Mouse (Mus musculus) splenic B cell, adult 2 months (primary cell): Measurements from ENCODE around the gene Rpl11.

Source experiments
- DNase-seq: peaks from one replicate; pipeline ENCODE4 v3.0.0-alpha.2; 2011; ENCODE audit warnings: low read depth, low spot score
- H3K27me3 ChIP-seq: 2 replicates; pipeline ENCODE4 v1.6.1; 2012; ENCODE audit warnings: mild to moderate bottlenecking, low read length, moderate library complexity, mixed read lengths; ENCODE audit not compliant: control insufficient read depth, poor library complexity, insufficient read depth, severe bottlenecking
- H3K36me3 ChIP-seq: 2 replicates; pipeline ENCODE4 v1.6.1; 2012; ENCODE audit warnings: mild to moderate bottlenecking, low read length, moderate library complexity, mixed read lengths; ENCODE audit not compliant: control insufficient read depth, poor library complexity, insufficient read depth, severe bottlenecking

The Rpl11 gene

DNA sequence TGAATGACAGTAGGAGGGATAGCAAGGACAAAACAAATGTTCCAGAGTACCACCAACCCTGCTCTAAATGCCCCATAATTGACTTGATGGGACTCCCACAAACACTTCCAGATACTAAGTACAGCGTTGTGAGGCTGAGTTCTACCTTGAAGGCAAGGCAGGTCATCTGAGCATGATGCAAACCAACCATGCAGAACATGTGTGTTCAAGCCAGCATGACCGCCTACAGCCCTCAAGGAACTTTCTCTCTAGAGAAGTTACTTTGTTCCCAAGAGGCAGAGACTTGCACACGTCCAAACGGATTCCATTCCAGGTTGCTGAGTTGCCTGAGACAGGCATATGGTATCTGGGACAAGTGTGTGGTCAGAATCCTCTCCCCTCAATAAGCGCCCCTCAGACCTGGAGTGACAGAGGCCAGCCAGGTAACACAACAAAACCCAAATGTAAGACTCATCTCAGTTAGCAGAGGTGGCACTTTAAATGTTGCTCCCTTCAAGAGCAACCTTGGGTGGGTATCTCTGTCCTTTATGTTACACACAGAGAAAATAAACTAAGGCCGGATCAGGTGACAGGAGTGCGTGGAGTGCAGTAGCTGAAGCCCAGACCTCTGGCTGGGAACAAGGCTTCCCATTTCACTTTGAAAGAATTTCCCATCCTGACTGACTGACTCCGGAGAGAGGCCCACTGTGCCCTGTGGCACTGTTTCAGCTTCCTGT, 25.7 kb downstream of the Rpl11 start:
- H3K27me3 ChIP-seq, result no peaks in the 10 kb centered on the region
- DNase-seq, result peak; percentile 72

DNA sequence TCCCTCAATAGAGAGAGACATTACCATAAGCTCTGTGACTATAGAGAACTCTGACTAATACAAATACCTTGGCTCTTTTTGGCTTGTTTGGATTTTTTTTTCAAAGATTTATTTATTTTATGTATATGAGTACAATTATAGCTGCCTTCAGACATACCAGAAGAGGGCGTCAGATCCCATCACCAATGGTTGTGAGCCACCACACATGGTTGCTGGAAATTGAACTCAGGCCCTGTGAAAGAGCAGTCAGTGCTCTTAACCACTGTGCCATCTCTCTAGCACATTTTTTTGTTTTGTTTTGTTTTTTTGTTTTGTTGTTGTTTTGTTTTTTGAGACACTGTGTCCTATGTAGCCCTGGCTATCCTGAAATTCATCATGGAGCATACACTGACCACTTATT, 27.9 kb downstream of the Rpl11 start:
- H3K27me3 ChIP-seq, result no peaks in the 10 kb centered on the region
- DNase-seq, result no peak
- H3K36me3 ChIP-seq, result no peaks in the 10 kb centered on the region

More for the DNA sequence above, 25.7 kb downstream of the Rpl11 start:
- no peaks in the 10 kb centered on the region for H3K36me3 ChIP-seq

DNA sequence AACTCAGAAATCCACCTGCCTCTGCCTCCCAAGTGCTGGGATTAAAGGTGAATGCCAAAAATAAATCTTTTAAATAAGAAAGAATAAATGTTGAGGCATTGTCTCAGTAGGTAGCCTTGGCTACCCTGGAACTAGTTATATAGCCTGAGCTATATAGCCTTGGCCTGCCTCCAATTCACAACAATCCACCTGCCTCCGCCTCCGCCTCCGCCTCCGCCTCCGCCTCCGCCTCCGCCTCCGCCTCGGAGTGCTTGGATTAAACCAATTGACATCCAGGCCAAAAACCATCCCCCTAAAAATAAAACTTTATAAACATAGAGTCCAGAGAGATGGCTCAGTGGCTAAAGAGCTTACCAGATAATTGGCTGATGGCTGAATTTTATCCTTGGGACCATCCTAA, 30.3 kb downstream of the Rpl11 start:
- Histone ChIP-seq H3K36me3 (no peaks in the 10 kb centered on the region), H3K27me3 (no peaks in the 10 kb centered on the region)
- no peak for DNase-seq

DNA sequence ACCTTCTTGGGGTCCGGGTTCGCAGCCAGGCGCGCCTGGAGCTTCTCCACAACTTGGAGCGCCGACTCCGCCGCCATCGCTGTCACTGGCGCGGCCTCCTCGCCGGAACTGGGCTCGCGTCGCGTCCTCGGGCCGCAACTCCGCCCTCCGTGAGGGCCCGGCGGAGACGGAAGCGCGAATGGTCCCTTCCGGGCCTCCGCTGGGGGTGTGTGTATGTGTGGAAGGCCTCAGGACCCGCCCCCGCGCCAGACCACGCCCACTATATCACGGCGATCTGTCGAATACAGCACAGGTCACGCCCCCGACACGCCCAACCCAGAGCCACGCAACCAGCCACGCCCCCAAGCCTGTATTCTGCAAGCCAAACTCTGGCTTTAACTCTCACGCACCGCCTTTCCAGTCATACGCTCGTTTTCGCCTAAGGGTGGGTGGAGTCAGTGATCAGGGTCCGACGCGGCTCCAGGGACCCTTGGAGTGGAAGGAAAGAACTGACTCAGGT, 31.6 kb downstream of the Rpl11 start, which contains the start of gene Eloa:
Gene Eloa, minus strand, starts transcription at position 215 of the 499 bp plus-strand sequence.
- H3K36me3 ChIP-seq, result no peaks in the 10 kb centered on the region
- DNase-seq, result peak; percentile 100
- H3K27me3 ChIP-seq, result no peaks in the 10 kb centered on the region

DNA sequence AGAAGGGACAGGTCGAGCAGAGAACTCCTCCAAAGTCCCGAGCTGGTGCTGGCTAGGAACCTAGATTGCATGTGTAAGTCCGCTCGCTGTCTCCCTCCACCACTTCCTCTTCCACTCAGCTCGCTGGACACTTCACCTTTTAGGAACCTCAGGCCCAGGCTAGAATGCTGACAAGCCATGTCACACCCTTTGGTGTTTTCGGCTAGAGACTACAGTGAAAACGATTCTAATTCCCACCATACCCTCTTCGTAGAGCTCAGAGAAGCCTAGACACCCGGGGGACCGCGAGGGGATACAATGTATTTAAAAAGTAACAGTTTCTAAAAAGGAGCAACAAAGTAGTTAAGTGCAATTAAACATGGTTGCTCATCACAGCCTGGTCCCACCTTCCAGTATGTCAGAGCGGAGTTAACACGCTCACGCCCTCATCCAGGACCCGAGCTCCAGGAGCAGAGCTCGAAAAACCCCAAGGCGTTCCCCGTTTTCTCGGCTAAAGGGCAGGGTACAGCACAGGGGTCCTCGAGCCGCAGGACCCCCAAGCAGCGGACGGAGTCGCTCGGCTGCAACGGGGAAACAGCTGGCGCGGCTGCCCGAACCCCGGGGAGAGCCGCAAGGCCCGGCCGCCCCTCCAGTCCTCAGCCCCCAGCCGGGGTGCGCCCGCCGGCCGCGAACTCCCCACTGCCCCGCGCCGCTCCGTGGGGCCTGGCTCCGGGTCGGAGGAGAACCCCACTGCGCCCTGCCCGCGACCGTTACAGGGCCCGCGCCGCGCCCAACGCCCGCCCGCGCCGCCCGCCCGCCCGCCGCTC, 32.3 kb downstream of the Rpl11 start:
- peak; percentile 29 for DNase-seq
- H3K36me3 ChIP-seq, result no peaks in the 10 kb centered on the region
- H3K27me3 ChIP-seq, result no peaks in the 10 kb centered on the region

DNA sequence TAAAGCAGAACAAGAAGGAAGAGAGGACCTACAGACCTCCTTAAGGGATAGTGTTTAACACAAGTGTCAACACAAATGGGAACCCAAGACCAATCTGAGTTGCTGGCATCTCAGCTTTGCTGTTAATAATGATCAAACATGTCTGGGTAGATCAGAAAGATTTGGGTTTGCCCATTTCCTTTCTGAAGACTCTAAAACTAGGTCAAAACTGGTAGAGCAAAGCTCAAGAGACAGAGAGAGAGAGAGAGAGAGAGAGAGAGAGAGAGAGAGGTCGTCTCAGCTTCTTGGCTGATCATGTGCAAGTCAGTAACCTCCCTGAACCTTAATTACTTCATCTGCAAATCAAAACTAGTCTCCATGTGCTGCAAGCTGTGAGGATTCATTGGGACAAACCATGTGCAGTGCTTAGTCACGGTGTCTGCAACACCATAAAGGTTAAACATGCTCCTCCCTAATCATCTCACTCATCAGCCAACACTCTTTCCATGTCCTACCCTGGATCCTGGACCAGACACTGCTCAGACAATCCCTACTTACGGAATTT, 37.1 kb downstream of the Rpl11 start:
- peaks cover 11% of the 10 kb centered on the region; the same call in 1 of the 2 replicates for H3K36me3 ChIP-seq
- DNase-seq, result no peak
- H3K27me3 ChIP-seq, result no peaks in the 10 kb centered on the region

DNA sequence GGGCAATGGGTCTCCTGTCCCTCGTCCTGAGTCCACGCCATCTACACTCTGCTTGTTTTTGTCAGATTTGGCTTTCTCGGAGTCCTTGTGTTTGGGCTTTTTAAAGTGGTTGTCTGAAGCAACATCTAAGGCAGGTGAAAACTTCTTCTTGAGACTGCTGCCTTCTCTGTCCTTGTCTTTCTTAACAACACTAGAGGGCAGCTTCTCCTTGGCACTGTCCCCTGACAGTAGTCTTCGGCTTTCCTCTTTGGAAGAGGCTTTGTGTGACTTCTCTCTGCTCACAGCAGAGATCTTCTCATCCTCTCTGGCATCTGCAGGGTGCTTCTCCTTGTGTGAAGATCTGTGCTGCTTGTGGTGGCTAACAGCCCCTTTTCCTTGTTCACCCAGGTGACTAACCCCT, 42.6 kb downstream of the Rpl11 start:
- no peak for DNase-seq
- H3K36me3 ChIP-seq, result peaks cover 41% of the 10 kb centered on the region

DNA sequence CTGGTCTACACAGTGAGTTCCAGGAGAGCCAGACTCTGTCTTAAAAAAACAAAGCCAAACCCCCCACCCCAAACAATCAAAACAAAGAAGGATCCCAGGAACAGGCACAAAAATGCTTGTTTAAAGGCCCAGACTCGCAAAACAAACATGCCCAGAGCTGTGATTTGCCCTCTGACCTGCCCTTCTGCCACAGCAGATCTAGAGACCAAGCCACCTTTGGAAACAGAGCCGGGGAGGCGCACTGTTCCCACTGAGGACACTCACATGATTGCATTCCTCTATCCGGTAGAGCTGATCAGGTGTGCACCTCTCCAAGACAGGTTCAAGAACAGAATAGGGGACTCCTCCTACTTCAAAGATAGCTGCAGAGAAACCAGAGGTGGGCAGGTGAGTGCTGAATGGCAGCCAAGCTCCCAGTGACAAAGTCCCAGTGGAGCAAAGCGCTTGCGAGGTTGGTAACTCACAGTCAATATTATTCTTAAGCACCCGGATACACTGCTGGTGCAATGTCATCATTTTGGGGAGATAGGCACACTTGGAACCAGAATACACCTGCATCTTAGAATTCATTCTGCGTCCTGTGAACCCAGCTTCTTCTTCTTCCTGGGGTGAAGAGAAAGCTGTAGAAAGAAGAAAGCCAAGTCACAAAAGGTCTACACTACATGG, 44.3 kb downstream of the Rpl11 start:
- Histone ChIP-seq H3K36me3 (peaks cover 46% of the 10 kb centered on the region), H3K27me3 (no peaks in the 10 kb centered on the region)
- DNase-seq, result no peak

More for the DNA sequence above, 42.6 kb downstream of the Rpl11 start:
- no peaks in the 10 kb centered on the region for H3K27me3 ChIP-seq

DNA sequence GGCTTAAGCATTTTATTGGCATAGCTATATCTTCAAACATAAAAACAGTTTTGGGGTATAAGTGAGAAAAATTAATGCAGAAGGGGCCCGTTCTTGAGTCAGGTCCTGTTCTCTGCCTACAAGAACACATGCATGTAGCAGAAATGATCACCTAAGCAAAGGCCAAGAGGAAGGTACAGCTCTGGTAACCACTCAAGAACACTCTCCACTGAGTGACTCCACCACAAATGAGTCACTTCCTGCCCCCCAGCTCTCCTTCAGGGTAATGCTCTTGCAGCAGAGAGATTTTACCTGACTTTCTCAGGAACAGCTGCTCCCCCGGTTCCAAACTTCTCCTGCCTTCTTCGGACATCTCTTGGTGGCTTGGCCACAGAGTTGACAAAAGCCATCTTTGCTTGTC, 46.4 kb downstream of the Rpl11 start:
- H3K36me3 ChIP-seq, result peaks cover 37% of the 10 kb centered on the region
- DNase-seq, result no peak

DNA sequence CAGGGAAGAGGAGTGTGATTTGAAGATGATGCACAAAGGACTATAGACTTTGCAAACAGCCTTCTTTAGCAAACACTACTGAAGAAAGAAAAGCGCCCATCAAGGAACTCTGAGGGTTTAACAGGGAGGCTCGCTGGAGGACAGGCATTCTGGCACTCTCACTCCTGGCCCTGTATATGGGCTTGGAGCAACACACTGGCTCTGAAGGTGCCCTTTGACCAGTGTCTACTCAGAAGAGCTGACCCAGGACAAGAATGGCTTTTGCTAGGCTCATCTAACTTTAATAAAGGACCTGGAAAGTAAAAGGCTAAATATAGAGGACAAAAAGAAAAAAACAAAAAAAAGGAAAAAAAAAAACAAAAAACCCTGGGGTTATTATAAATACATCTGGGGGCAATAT, 48.3 kb downstream of the Rpl11 start:
- no peaks in the 10 kb centered on the region for H3K27me3 ChIP-seq
- DNase-seq, result no peak

More for the DNA sequence above, 46.4 kb downstream of the Rpl11 start:
- no peaks in the 10 kb centered on the region for H3K27me3 ChIP-seq

DNA sequence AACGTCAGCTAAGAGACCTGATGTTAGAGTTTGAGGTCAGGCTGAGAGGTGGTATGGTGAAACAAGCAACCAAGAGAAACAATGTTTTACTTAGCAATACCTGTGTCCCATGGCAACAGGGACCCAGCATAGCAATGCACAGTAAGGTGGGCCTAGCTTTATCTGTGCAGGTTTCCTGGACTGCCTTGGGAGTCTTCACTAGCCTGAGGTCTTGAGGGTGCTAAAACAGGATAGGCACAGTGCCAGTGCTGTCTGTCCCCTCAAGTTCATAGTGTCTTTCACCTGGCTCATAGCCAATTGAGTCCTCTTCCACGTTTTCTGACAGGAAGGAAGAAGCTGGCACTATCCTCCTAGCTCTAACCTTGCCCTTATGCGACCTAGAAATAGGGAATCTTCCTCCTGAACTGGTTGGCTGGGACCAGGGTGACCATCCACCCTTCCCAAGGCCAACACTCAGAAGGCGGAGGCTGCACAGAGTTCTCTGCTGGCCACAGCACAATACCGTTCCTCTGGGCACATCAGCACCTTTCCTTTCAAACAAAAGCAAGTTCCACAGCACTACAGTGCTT, 49.0 kb downstream of the Rpl11 start:
- H3K27me3 ChIP-seq, result no peaks in the 10 kb centered on the region
- DNase-seq, result no peak

More for the DNA sequence above, 48.3 kb downstream of the Rpl11 start:
- peaks cover 28% of the 10 kb centered on the region for H3K36me3 ChIP-seq

DNA sequence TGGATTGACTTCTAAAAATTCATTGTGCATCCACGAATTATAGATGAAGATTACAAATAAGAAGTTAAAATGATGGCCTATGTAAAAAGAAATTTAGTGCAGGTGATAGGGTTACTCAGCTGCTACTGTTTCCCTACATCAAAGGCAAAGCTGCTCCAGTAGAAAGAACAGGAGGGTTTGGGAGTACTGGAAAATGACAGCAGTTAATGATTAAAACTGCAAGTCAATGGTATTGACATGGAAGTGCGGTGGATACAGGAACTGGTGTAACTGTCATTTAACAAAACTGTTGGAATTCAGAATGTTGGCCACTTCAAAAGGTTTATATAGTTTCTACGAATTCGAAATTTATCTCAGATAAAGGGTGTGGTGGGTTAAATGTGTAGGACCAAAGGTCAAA, 58.1 kb downstream of the Rpl11 start:
- no peaks in the 10 kb centered on the region for H3K36me3 ChIP-seq
- no peaks in the 10 kb centered on the region for H3K27me3 ChIP-seq
- no peak for DNase-seq

More for the DNA sequence above, 49.0 kb downstream of the Rpl11 start:
- peaks cover 24% of the 10 kb centered on the region for H3K36me3 ChIP-seq

DNA sequence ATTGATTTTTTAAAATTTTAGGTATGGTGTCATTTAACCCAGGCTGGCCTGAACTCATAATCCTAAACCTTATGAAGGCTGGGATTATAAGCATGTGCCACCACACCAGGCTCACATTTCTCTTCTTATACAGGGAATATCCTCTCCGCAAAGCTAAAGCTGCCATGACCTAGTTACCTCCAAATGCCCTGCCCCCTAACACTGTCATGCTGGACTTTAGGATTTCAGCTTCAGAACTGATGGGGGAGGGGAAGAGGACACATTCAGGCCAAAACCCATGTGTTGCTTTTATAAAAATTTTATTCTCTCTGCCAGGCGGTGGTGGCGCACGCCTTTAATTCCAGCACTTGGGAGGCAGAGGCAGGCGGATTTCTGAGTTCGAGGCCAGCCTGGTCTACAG, 59.3 kb downstream of the Rpl11 start:
- DNase-seq, result no peak
- no peaks in the 10 kb centered on the region for H3K36me3 ChIP-seq

DNA sequence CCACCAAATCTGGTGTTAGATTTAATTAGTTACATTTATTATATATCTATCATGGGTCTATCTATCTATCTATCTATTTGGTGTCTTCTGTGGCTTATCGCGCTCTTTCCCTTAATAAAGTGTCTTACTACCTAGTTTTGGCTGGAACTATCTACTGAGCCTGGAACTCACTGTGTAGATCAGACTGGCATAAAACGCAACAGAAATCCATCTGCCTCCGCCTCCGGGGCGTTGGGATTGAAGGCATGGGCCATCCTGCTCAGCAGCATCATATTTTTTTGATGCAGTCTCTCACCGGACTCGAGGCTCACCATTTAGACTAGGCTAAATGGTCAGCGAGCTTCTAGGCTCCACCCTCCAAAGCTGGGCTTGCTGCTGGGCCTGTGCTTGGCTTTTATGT, 65.5 kb downstream of the Rpl11 start:
- Histone ChIP-seq H3K27me3 (no peaks in the 10 kb centered on the region), H3K36me3 (peaks cover 7% of the 10 kb centered on the region; the same call in 1 of the 2 replicates)
- DNase-seq, result no peak

More for the DNA sequence above, 59.3 kb downstream of the Rpl11 start:
- no peaks in the 10 kb centered on the region for H3K27me3 ChIP-seq
